Comparison of ENCODE assay signal across 8 mouse cellular contexts in the genomic region with DNA sequence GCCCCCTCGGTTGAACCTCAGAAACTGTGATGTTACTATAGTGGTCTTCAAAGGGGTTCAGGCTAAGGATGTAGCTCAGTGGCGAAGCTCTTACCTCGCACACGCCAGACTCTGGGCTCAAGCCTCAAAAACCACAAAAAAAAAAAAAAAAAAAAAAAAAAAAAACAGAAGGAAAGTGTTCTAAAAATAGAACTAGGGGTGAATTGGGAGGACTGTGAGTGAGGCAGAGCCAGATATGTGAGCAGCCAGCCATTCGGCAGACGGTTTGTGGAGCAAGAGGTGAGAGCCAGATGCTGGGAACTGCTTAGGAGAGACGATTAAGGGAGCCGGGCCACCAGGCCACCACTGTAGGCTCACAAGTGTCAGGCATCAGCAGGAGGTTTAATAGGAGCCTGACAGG.
A peak's percentile ranks its signal among the peaks of the same experiment; 100 is the strongest.
DNase-seq lines count a peak whose midpoint lies in the region; ATAC-seq and TF ChIP-seq lines count a peak whose summit lies in the region.

No protein-coding gene starts in this region.

- no peak overlapping the region; the same call in 1 of the 2 replicates for H3K4me2 ChIP-seq in kidney, embryonic 16.5 days (replicated peaks; ENCODE audit: low read depth, low read length)
- H3K4me2 ChIP-seq in CH12.LX (ENCODE audit: insufficient read depth, low read depth, poor library complexity, severe bottlenecking): no peak overlapping the region

- peaks cover 35% of the 10 kb centered on the region for H3K4me1 ChIP-seq in kidney, embryonic 16.5 days (ENCODE audit: insufficient read depth, low read length)
- H3K4me1 ChIP-seq in CH12.LX (ENCODE audit: control insufficient read depth in 1 of 2, insufficient read depth in 2 of 2): peaks cover 5 to 30% of the 10 kb centered on the region in 2 experiments

- peak overlapping the region; percentile 88 for H3K27ac ChIP-seq in kidney, embryonic 16.5 days (ENCODE audit: low read length)
- no peak overlapping the region for H3K27ac ChIP-seq in CH12.LX (ENCODE audit: insufficient read depth, low read depth)

- WGBS in kidney, embryonic 16.5 days: 38% methylated on average over 8 of the region's 8 CpGs

- dilution Hi-C loops in CH12.LX (cut with MboI; ENCODE audit: extremely low pct_ligation_motif_present, extremely low pct_unique_long_range_greater_than_20kb, low sequenced_read_pairs): no loop called here

- no peak for DNase-seq in kidney, adult 8-10 months
- no peak for DNase-seq in CH12.LX (ENCODE audit: extremely low read depth)
- peak; percentile 35 for DNase-seq in brain, embryonic 14.5 days (ENCODE audit: low read depth)
- no peak for DNase-seq in adrenal gland, postnatal 10 days
- no peak for DNase-seq in frontal cortex, postnatal 14 days (ENCODE audit: low spot score in 2 of 2)
- DNase-seq in B cell, adult 2 months: no peak

- peaks cover 4% of the 10 kb centered on the region; the same call in 1 of the 2 replicates for H3K9me3 ChIP-seq in kidney, embryonic 16.5 days (ENCODE audit: low read length)
- peaks cover 12% of the 10 kb centered on the region for H3K9me3 ChIP-seq in CH12.LX (replicated peaks; ENCODE audit: low read length)

- no peak for TF ChIP-seq RAD21 in CH12.LX (IDR thresholded peaks at IDR 0.05; ENCODE audit: low read depth, low read length)

- no peaks in the 10 kb centered on the region for H3K79me2 ChIP-seq in CH12.LX (replicated peaks; ENCODE audit: control insufficient read depth, extremely low read depth, insufficient read depth, poor library complexity, severe bottlenecking)

- H3K4me3 ChIP-seq in kidney, embryonic 16.5 days (ENCODE audit: low read length): no peak overlapping the region
- no peak overlapping the region for H3K4me3 ChIP-seq in CH12.LX (replicated peaks in 1 of 3; ENCODE audit: low read depth in 2 of 3, low read length in 2 of 3, poor library complexity in 1 of 3)

- TF ChIP-seq EP300 in CH12.LX (IDR thresholded peaks at IDR 0.05; ENCODE audit: low read length): no peak

- no peak for TF ChIP-seq POLR2A in CH12.LX (IDR thresholded peaks at IDR 0.05; ENCODE audit: low read depth, low read length)
- TF ChIP-seq POLR2A in brain, embryonic 14.5 days (IDR thresholded peaks at IDR 0.05; ENCODE audit: borderline replicate concordance, extremely low read depth, insufficient read depth, insufficient read length, poor library complexity, severe bottlenecking): no peak

- no peak overlapping the region; the same call in 1 of the 2 replicates for H3K9ac ChIP-seq in kidney, embryonic 16.5 days (replicated peaks; ENCODE audit: low read length)
- H3K9ac ChIP-seq in CH12.LX (ENCODE audit: insufficient read depth, low read depth): no peak overlapping the region

- ATAC-seq in kidney, embryonic 16.5 days (ENCODE audit: low FRiP score, low TSS enrichment): no peak
- peak; percentile 51 to 60 for ATAC-seq in hematopoietic stem cell, adult 5-6 weeks (replicated peaks in 1 of 2; ENCODE audit: insufficient read depth in 1 of 2, low FRiP score in 2 of 2, low TSS enrichment in 1 of 2, low read depth in 1 of 2, poor library complexity in 2 of 2, severe bottlenecking in 2 of 2)

- peaks cover 12% of the 10 kb centered on the region; the same call in 1 of the 2 replicates for H3K36me3 ChIP-seq in kidney, embryonic 16.5 days (ENCODE audit: insufficient read depth, low read length)
- H3K36me3 ChIP-seq in CH12.LX (replicated peaks in 1 of 2; ENCODE audit: control insufficient read depth in 1 of 2, insufficient read depth in 1 of 2, low read length in 1 of 2): no peaks in the 10 kb centered on the region

- no peak for TF ChIP-seq CTCF in CH12.LX (conservative IDR thresholded peaks at IDR 0.05 in 1 of 2, IDR thresholded peaks at IDR 0.05 in 1 of 2; ENCODE audit: low read depth in 2 of 2, low read length in 2 of 2)
- TF ChIP-seq CTCF in brain, embryonic 14.5 days (IDR thresholded peaks at IDR 0.05; ENCODE audit: borderline replicate concordance, extremely low read depth, insufficient read depth, insufficient read length): no peak

- in situ Hi-C loops in CH12.LX (cut with MboI; ENCODE audit: low pct_ligation_motif_present, low pct_unique_long_range_greater_than_20kb, low sequenced_read_pairs): no loop called here

- H3K27me3 ChIP-seq in kidney, embryonic 16.5 days (ENCODE audit: insufficient read depth, low read length): no peaks in the 10 kb centered on the region
- peaks cover 58% of the 10 kb centered on the region for H3K27me3 ChIP-seq in CH12.LX (replicated peaks)

TF ChIP-seq in CH12.LX, 34 proteins besides CTCF, POLR2A, EP300 and RAD21:
- TF ChIP-seq MEF2A (IDR thresholded peaks at IDR 0.05; ENCODE audit: borderline replicate concordance, low read depth, low read length): 0 out of 2 replicates have a peak, but pooled peaks have one; percentile 21
- peak; percentile 74 for TF ChIP-seq ZNF384 (IDR thresholded peaks at IDR 0.05; ENCODE audit: low read depth, low read length)
- no peak for TF ChIP-seq CHD1 (IDR thresholded peaks at IDR 0.05; ENCODE audit: low read depth, low read length)
TF ChIP-seq in CH12.LX: peak in this region for 2.
